Mouse (Mus musculus) urinary bladder, postnatal 14 days (tissue): ENCODE results near the gene Fam78a.
A peak's percentile ranks its signal among the peaks of the same experiment; 100 is the strongest.

Experiments
- DNase-seq: peaks from one replicate; pipeline ENCODE4 v3.0.0; 2021; ENCODE audit warnings: low spot score

The Fam78a gene

GRCm38 (mm10) chr2:32096122-32096420 lies 11.4 kb upstream of the Fam78a start:
- DNase-seq = no peak

DNA sequence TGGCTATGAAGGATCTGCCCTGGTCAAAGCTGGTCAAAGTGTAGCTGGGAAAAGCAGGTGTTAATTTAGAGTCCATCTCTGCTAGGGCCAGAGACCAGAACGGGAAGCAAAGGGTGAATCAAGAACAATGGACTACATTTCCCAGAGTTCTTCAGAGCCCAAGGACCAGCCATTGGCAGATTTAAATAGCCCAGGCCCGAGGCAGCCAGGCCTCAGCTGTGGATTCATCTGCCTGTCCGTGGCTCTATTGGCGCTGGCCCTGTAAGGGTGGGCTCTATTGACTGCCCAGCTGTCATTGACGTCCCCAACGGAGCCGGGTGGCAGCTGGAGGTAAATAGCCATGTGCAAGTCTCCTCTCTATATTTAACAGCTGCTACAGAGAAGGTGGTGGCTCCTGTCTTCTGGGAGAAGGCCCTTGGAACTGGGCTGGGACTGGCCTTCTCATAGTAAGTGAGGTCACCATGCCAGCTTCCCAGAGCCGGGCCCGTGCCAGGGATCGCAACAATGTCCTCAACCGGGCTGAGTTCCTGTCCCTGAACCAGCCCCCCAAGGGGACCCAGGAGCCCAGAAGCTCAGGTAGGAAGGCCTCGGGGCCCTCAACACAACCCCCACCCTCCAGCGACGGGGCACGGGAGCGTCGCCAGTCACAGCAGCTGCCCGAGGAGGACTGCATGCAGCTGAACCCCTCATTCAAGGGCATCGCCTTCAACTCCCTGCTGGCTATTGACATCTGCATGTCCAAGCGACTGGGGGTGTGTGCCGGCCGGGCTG lies 10.9 kb upstream of the Fam78a start, which contains the start of gene Plpp7:
Plpp7 (plus strand) TSS at position 178 of the 771 bp plus-strand sequence.
- DNase-seq = peak; percentile 51

- no peak for DNase-seq
Measured at GRCm38 (mm10) chr2:32094001-32094707, 9.5 kb upstream of the Fam78a start.

DNA sequence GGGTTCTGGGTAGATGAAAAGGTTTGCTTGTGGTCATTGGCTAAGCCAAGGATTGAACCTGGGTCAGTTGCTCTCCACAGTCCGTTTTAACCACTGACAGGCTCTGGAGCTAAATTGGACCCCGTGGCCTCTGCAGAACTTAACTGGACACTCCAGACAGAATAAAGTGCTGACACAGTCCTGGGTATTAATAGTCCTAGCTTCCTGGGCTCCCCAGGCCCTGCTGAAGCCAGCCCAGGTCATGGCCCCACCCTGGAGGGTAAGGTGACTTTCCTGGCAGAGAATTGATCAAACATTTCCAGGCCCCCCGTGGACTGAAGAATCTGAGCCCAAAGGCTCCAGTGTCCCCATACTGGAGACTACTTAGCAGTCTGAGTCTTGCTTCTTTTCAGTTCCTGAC lies 7.3 kb upstream of the Fam78a start:
- no peak for DNase-seq

GRCm38 (mm10) chr2:32090145-32090544 lies 5.5 kb upstream of the Fam78a start:
- no peak for DNase-seq

DNA sequence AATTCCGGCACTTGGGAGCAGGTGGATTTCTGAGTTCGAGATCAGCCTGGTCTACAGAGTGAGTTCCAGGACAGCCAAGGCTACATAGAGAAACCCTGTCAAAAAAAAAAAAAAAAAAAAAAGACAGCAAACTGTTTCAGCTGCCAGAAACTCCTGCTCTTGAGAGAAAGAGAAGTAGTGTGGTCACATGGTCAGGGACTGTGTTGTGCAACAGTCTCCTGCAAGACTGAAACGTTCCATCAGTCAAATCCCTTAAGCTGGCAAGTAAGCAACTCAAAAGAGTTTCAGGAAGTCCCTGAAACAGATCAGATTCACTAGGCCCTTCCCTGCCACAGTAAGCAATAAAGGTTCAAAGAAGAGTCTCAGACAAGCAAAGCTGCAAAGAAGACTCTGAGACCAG lies 4.9 kb upstream of the Fam78a start:
- no peak for DNase-seq

- DNase-seq = no peak
Measured at GRCm38 (mm10) chr2:32088372-32088981, 3.8 kb upstream of the Fam78a start.

- DNase-seq = no peak
Measured at GRCm38 (mm10) chr2:32087606-32088005, 2.9 kb upstream of the Fam78a start.

- no peak for DNase-seq
Measured at GRCm38 (mm10) chr2:32085231-32085630, 574 bp upstream of the Fam78a start.

- no peak for DNase-seq
Measured at GRCm38 (mm10) chr2:32084872-32085199, 179 bp upstream of the Fam78a start.

- DNase-seq = peak; percentile 22
Measured at GRCm38 (mm10) chr2:32083159-32084011, 1.3 kb downstream of the Fam78a start.

GRCm38 (mm10) chr2:32082229-32082628 lies 2.4 kb downstream of the Fam78a start:
- DNase-seq = no peak

GRCm38 (mm10) chr2:32081296-32081929 lies 3.2 kb downstream of the Fam78a start:
- no peak for DNase-seq

DNA sequence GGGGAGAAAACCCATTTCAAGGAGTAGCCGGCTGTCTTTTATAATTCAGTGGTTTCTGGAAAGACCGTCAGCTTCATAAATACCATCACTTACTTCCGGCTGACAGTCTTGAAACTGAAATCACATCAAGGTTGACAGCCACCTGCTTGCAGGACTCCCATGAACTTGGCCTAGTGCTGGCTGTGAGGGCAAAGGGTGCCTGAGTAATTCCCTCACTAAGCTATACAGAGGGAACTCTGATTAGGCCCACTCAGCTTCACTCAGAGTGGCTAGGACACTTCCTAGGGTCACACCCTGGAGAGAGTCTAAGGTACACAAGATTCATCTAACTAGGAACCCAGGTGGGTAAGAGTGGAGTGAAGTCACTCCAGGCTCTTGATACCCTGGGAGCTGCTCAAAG lies 4.0 kb downstream of the Fam78a start:
- DNase-seq = no peak

GRCm38 (mm10) chr2:32079191-32079725 lies 5.4 kb downstream of the Fam78a start:
- DNase-seq = no peak

- DNase-seq = no peak
Measured at GRCm38 (mm10) chr2:32078522-32078921, 6.1 kb downstream of the Fam78a start.

DNA sequence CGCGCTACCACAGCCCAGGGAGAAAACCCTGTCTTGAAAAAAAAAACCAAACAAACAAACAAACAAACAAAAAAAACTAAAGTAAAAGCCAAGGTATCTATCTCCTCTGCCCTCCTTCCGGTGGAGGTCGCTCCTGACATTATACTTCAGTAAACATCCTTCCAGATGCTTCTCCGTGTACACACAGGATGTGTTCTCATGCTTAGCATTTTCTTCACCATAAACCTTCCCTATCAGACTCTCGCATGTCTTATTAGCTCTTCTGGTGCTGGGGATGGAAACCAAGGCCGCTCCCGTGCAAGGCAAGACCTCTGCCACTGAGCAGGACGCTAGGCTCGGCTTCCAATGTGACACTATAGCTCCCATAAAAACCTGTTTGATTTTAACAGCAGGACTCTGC lies 6.9 kb downstream of the Fam78a start:
- no peak for DNase-seq

GRCm38 (mm10) chr2:32075368-32075767 lies 9.3 kb downstream of the Fam78a start:
- DNase-seq = no peak

DNA sequence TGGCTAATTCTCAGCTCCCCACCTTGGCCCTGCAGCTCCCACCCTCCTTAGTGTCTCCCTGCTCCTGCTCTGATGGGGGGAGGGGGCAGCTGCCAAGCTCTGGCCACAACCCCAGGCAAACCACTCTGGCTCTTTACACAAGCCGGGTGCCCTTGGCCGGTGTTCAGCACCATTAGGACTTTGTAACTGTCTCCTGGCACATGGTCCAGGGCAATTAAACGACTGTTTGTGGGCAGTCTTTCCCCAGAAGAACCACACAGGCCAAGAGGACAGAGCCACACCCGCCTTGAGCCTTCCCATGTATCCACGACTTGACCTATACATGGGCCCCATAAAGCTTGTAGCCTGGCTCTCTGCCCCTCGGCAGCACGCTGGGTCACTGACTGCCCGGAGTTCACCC lies 10.3 kb downstream of the Fam78a start:
- DNase-seq = no peak

DNA sequence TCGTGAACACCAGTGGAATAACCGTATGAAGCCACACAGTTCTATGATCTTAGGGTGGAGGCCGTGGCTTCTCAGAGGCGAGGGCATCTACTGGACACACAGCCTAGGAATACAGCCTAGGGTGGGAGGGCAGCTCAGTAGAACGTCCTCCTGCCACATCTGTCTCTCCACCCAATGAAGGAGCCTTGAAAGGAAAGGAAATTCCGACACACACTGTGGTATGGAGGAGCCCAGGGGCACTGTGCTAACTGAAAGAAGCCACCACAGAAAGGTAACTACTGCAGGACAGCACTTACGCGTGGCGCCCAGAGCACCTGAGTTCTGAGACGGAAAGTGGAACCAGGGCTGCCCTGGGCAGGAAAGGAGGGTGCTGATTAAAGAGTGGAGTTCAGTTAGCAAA lies 13.9 kb downstream of the Fam78a start:
- no peak for DNase-seq

DNA sequence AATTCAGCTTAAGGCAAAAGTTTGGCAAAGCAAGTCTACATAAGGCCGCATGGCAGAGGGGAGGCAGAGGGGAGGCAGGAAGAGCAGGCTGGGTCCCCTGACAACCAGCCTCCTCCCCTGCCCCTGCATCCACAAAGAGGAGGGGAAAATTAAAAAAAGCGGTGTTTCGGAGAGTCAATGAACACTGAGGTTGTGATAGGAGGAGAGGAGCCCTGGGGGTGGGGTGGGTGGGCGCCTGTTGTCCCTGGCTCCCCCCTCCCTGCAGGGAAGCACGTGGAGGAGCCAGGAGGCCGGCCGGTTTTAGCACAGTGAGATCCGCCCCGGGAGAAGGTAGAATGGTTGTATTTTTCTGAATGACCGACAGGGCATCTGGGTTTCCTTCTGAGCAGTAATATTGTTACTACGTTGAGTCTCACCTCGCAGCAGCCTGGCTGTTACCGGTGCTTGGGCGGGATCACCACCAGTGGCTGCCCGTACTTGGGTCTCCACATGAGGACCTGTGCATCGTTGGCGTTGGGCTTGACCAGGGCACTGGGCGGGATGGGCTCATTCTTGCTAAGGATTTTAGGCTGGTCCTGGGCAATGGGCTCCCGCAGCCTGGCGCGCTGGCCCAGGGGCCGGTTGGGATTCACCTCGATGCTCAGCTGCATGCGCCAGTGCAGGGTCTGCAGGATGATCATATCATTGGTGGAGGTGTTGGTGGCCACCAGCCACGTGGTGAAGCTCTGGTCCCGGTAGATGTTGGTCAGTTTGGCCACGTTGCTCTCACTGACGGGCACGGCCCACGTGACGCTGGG lies 15.6 kb downstream of the Fam78a start:
- DNase-seq = no peak
